Mouse (Mus musculus): ENCODE measurements around the gene Ganc.

DNA sequence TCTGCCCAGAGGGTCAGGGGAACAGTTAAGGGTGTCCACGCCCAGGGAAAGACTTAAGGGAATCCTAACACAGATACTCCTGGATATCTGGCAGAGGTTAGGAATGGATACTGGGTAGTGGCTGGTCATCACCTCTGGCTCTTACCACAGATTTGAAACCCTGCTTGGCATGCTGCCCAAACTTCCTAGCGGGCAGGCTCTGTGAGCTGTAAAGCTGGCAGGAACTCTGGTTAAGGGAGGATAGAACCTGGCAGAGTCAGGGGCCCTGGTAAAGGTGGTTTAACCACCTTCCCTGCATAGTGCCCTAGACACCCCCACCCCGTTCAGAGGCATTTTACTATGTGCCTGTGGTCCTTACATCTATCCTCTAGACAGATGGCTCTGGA is 98.9 kb downstream of the Ganc start:
- TF ChIP-seq CTCF (conservative IDR thresholded peaks at IDR 0.05; ENCODE audit: insufficient read depth, insufficient read length, low read depth, low read length) (no peak), POLR2A (IDR thresholded peaks at IDR 0.05; ENCODE audit: low read depth, low read length) (no peak)
